Mouse (Mus musculus): Measurements from ENCODE around the gene Prox1. TPM values are rescaled to one million over a fixed set of nuclear protein-coding genes. Genes with fewer than 3 reads are reported as not detected.

Gene Prox1
- total RNA-seq, 1 experiment: 0.18 TPM

DNA sequence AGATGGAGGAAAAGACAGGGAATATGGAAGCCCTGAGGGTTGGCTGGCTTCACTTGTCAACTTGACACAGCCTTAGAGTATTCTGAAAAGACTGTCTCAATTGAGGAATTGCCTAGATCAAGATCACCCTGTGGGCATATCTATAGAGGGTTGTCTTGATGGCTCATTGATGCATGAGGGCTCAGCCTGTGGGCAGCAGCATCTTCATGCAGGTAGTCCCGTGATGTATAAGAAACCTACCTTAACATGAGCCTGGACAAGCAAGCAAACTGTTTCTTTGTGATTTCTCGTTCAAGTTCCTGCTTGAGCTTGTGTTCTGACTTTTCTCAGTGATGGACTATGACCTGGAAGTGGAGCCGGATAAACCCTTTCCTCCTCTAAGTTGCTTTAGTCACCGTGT lies 15.8 kb upstream of the Prox1 start:
- no peak overlapping the region for H3K9ac ChIP-seq (ENCODE audit: insufficient read depth, low read depth, low read length, poor library complexity, severe bottlenecking)
- TF ChIP-seq ZC3H11A (IDR thresholded peaks at IDR 0.05; ENCODE audit: borderline replicate concordance, low read depth, low read length) (no peak), MAFK (IDR thresholded peaks at IDR 0.05; ENCODE audit: insufficient read depth, low read depth, low read length) (no peak), CHD2 (IDR thresholded peaks at IDR 0.05; ENCODE audit: low read depth, low read length) (no peak), ZNF384 (IDR thresholded peaks at IDR 0.05; ENCODE audit: low read depth, low read length) (no peak), HCFC1 (IDR thresholded peaks at IDR 0.05; ENCODE audit: borderline replicate concordance, insufficient read depth, low read length) (no peak)
- no peak overlapping the region for H3K27ac ChIP-seq (ENCODE audit: insufficient read depth, low read depth, low read length, poor library complexity, severe bottlenecking)
- no peaks in the 10 kb centered on the region for H3K9me3 ChIP-seq (ENCODE audit: control insufficient read depth, insufficient read depth, low read depth, low read length)
- no peak overlapping the region for H3K4me3 ChIP-seq (ENCODE audit: insufficient read depth in 1 of 2, low read depth in 1 of 2, low read length in 2 of 2, poor library complexity in 1 of 2, severe bottlenecking in 1 of 2)
- H3K36me3 ChIP-seq (ENCODE audit: control insufficient read depth, insufficient read depth, low read length, poor library complexity, severe bottlenecking): no peaks in the 10 kb centered on the region
- no peaks in the 10 kb centered on the region for H3K4me1 ChIP-seq (ENCODE audit: control insufficient read depth in 2 of 2, insufficient read depth in 2 of 2, low read length in 2 of 2, poor library complexity in 1 of 2)
- no peak for DNase-seq (ENCODE audit: low read depth, low spot score)
- in situ Hi-C loops (cut with MboI; ENCODE audit: low sequenced_read_pairs in 2 of 2, unreplicated experiment in 2 of 2): no loop called here

DNA sequence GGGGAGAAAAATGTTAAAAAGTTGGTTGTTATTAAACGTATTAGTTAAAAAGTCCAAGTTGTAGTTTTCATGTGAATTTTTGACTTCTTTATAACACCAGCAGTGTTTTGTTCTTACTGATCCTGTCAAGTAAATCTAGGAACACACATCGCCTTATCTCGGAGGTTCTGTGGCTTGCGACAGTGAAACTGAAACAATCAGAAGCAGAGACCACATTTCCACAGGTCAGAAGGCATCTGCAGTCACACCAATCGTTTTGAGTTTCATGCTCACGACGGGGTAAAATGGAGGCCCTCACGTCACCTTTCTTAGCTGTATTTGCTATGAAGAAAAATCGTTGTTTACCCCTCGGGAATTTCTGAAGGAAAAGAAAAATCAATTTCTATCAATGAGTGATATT lies 14.8 kb upstream of the Prox1 start:
- Histone ChIP-seq H3K9me3 (ENCODE audit: control insufficient read depth, insufficient read depth, low read depth, low read length) (no peaks in the 10 kb centered on the region), H3K4me1 (ENCODE audit: control insufficient read depth in 2 of 2, insufficient read depth in 2 of 2, low read length in 2 of 2, poor library complexity in 1 of 2) (no peaks in the 10 kb centered on the region), H3K9ac (ENCODE audit: insufficient read depth, low read depth, low read length, poor library complexity, severe bottlenecking) (no peak overlapping the region), H3K4me3 (ENCODE audit: insufficient read depth in 1 of 2, low read depth in 1 of 2, low read length in 2 of 2, poor library complexity in 1 of 2, severe bottlenecking in 1 of 2) (no peak overlapping the region), H3K27ac (ENCODE audit: insufficient read depth, low read depth, low read length, poor library complexity, severe bottlenecking) (no peak overlapping the region), H3K36me3 (ENCODE audit: control insufficient read depth, insufficient read depth, low read length, poor library complexity, severe bottlenecking) (no peaks in the 10 kb centered on the region)
- TF ChIP-seq CHD2 (IDR thresholded peaks at IDR 0.05; ENCODE audit: low read depth, low read length) (no peak), ZC3H11A (IDR thresholded peaks at IDR 0.05; ENCODE audit: borderline replicate concordance, low read depth, low read length) (no peak), HCFC1 (IDR thresholded peaks at IDR 0.05; ENCODE audit: borderline replicate concordance, insufficient read depth, low read length) (no peak), MAFK (IDR thresholded peaks at IDR 0.05; ENCODE audit: insufficient read depth, low read depth, low read length) (no peak), ZNF384 (IDR thresholded peaks at IDR 0.05; ENCODE audit: low read depth, low read length) (no peak)
- no peak for DNase-seq (ENCODE audit: low read depth, low spot score)
- in situ Hi-C loops (cut with MboI; ENCODE audit: low sequenced_read_pairs in 2 of 2, unreplicated experiment in 2 of 2): no loop called here

DNA sequence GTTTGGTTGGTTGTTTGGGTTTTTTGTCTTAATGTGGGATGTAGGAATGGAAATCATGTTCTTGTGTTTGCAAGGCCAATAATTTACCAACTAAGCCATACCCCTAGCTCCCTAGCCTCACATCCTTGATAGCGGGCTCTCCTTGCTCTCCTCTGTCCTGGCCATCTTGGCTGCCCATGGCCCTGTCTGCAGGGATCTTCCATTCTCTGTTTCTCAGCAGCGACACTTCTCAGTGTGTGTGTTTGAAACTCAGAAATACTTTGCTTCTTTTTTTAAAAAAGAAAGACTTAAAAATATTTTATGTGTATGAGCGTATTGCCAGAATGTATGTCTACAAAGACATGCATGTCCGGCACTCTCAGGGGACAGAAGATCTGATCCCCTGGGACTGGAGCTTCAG lies 13.1 kb upstream of the Prox1 start:
- TF ChIP-seq HCFC1 (IDR thresholded peaks at IDR 0.05; ENCODE audit: borderline replicate concordance, insufficient read depth, low read length) (no peak), MAFK (IDR thresholded peaks at IDR 0.05; ENCODE audit: insufficient read depth, low read depth, low read length) (no peak), ZC3H11A (IDR thresholded peaks at IDR 0.05; ENCODE audit: borderline replicate concordance, low read depth, low read length) (no peak), CHD2 (IDR thresholded peaks at IDR 0.05; ENCODE audit: low read depth, low read length) (no peak), ZNF384 (IDR thresholded peaks at IDR 0.05; ENCODE audit: low read depth, low read length) (no peak)
- no peak for DNase-seq (ENCODE audit: low read depth, low spot score)
- H3K4me1 ChIP-seq (ENCODE audit: control insufficient read depth in 2 of 2, insufficient read depth in 2 of 2, low read length in 2 of 2, poor library complexity in 1 of 2): no peaks in the 10 kb centered on the region
- no peak overlapping the region for H3K4me3 ChIP-seq (ENCODE audit: insufficient read depth in 1 of 2, low read depth in 1 of 2, low read length in 2 of 2, poor library complexity in 1 of 2, severe bottlenecking in 1 of 2)
- in situ Hi-C loops (cut with MboI; ENCODE audit: low sequenced_read_pairs in 2 of 2, unreplicated experiment in 2 of 2): no loop called here
- H3K9me3 ChIP-seq (ENCODE audit: control insufficient read depth, insufficient read depth, low read depth, low read length): no peaks in the 10 kb centered on the region
- no peak overlapping the region for H3K27ac ChIP-seq (ENCODE audit: insufficient read depth, low read depth, low read length, poor library complexity, severe bottlenecking)
- H3K36me3 ChIP-seq (ENCODE audit: control insufficient read depth, insufficient read depth, low read length, poor library complexity, severe bottlenecking): no peaks in the 10 kb centered on the region
- H3K9ac ChIP-seq (ENCODE audit: insufficient read depth, low read depth, low read length, poor library complexity, severe bottlenecking): no peak overlapping the region

DNA sequence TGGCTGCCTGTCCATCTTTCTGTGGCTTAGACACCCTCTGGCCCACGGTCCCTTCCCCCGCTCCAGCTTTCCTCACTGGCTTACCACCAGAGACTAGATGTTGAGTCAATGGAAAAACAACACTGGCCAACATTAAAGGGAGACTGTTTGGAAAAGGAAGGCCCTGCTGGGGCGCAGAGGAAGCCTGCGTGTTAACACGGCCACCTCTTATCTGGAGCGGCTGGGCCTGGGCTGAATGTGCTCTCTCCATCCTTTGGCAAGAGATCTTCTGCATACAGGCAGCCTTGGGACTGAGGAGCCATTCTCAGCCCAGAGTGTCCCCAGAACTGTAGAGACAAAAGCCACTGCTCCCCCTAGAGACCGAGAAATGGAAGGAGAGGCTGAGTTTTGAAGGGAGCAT lies 11.3 kb upstream of the Prox1 start:
- no peak for DNase-seq (ENCODE audit: low read depth, low spot score)
- no peak overlapping the region for H3K4me3 ChIP-seq (ENCODE audit: insufficient read depth in 1 of 2, low read depth in 1 of 2, low read length in 2 of 2, poor library complexity in 1 of 2, severe bottlenecking in 1 of 2)
- no peaks in the 10 kb centered on the region for H3K36me3 ChIP-seq (ENCODE audit: control insufficient read depth, insufficient read depth, low read length, poor library complexity, severe bottlenecking)
- no peaks in the 10 kb centered on the region for H3K4me1 ChIP-seq (ENCODE audit: control insufficient read depth in 2 of 2, insufficient read depth in 2 of 2, low read length in 2 of 2, poor library complexity in 1 of 2)
- in situ Hi-C loops (cut with MboI; ENCODE audit: low sequenced_read_pairs in 2 of 2, unreplicated experiment in 2 of 2): no loop called here
- no peak overlapping the region for H3K9ac ChIP-seq (ENCODE audit: insufficient read depth, low read depth, low read length, poor library complexity, severe bottlenecking)
- no peaks in the 10 kb centered on the region for H3K9me3 ChIP-seq (ENCODE audit: control insufficient read depth, insufficient read depth, low read depth, low read length)
- TF ChIP-seq ZC3H11A (IDR thresholded peaks at IDR 0.05; ENCODE audit: borderline replicate concordance, low read depth, low read length) (no peak), ZNF384 (IDR thresholded peaks at IDR 0.05; ENCODE audit: low read depth, low read length) (no peak), MAFK (IDR thresholded peaks at IDR 0.05; ENCODE audit: insufficient read depth, low read depth, low read length) (no peak), HCFC1 (IDR thresholded peaks at IDR 0.05; ENCODE audit: borderline replicate concordance, insufficient read depth, low read length) (no peak), CHD2 (IDR thresholded peaks at IDR 0.05; ENCODE audit: low read depth, low read length) (no peak)
- H3K27ac ChIP-seq (ENCODE audit: insufficient read depth, low read depth, low read length, poor library complexity, severe bottlenecking): no peak overlapping the region

DNA sequence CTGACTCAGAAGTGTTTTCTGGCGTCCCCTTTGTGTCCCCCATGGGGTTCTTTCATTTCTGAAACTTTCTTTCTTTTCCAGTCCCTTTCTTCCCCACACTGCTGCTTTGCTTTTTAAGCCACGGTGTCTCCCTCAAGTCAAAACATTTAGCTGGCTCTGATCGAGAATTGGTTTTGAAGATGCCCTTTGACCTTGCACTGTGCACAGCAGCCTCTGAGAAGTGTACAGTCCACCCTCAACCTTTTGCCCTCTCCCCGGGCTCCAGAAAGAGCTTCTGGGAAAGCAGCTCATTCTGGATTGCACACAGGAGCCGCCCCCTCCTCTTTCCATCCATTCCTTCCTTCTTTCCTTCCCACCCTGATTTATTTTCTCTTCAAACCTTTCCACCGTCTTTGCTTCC lies 10.3 kb upstream of the Prox1 start:
- Histone ChIP-seq H3K27ac (ENCODE audit: insufficient read depth, low read depth, low read length, poor library complexity, severe bottlenecking) (no peak overlapping the region), H3K36me3 (ENCODE audit: control insufficient read depth, insufficient read depth, low read length, poor library complexity, severe bottlenecking) (no peaks in the 10 kb centered on the region), H3K4me3 (ENCODE audit: insufficient read depth in 1 of 2, low read depth in 1 of 2, low read length in 2 of 2, poor library complexity in 1 of 2, severe bottlenecking in 1 of 2) (no peak overlapping the region), H3K4me1 (ENCODE audit: control insufficient read depth in 2 of 2, insufficient read depth in 2 of 2, low read length in 2 of 2, poor library complexity in 1 of 2) (no peaks in the 10 kb centered on the region), H3K9me3 (ENCODE audit: control insufficient read depth, insufficient read depth, low read depth, low read length) (no peaks in the 10 kb centered on the region), H3K9ac (ENCODE audit: insufficient read depth, low read depth, low read length, poor library complexity, severe bottlenecking) (no peak overlapping the region)
- in situ Hi-C loops (cut with MboI; ENCODE audit: low sequenced_read_pairs in 2 of 2, unreplicated experiment in 2 of 2): no loop called here
- TF ChIP-seq ZNF384 (IDR thresholded peaks at IDR 0.05; ENCODE audit: low read depth, low read length): no peak
- no peak for TF ChIP-seq HCFC1 (IDR thresholded peaks at IDR 0.05; ENCODE audit: borderline replicate concordance, insufficient read depth, low read length)
- no peak for TF ChIP-seq CHD2 (IDR thresholded peaks at IDR 0.05; ENCODE audit: low read depth, low read length)
- TF ChIP-seq MAFK (IDR thresholded peaks at IDR 0.05; ENCODE audit: insufficient read depth, low read depth, low read length): no peak
- no peak for TF ChIP-seq ZC3H11A (IDR thresholded peaks at IDR 0.05; ENCODE audit: borderline replicate concordance, low read depth, low read length)
- DNase-seq (ENCODE audit: low read depth, low spot score): no peak
